Mouse (Mus musculus) hindbrain, embryonic 15.5 days (tissue): ENCODE measurements at regions not wholly inside any gene's neighbourhood (a gene's known extent, or its start where the extent isn't known, plus 50 kb on each side); places are given as distances from the start of the nearest gene placed in this dataset.

Source experiments
- ATAC-seq: fragments of 200-750 bp; cut with Nextera tagmentation; 2 replicates; pipeline ENCODE4 v1.8.0; 2017; ENCODE audit warnings: low read depth, moderate number of reproducible peaks, moderate TSS enrichment; ENCODE audit not compliant: low FRiP score
- H3K27ac ChIP-seq: fragments of 300-500 bp; sonication (generic); replicated peaks from 2 replicates; pipeline ENCODE4 v1.5.1; 2015; ENCODE audit warnings: mild to moderate bottlenecking, inconsistent platforms
- H3K27me3 ChIP-seq: fragments of 300-500 bp; sonication (generic); 2 replicates; pipeline ENCODE4 v1.6.1; 2015; ENCODE audit warnings: control low read depth, inconsistent platforms
- H3K36me3 ChIP-seq: fragments of 300-500 bp; sonication (generic); 2 replicates; pipeline ENCODE4 v1.6.1; 2015; ENCODE audit warnings: control low read depth, inconsistent platforms
- H3K4me1 ChIP-seq: fragments of 300-500 bp; sonication (generic); replicated peaks from 2 replicates; pipeline ENCODE4 v1.6.1; 2015; ENCODE audit warnings: control low read depth, inconsistent platforms
- H3K4me2 ChIP-seq: fragments of 300-500 bp; sonication (generic); 2 replicates; pipeline ENCODE4 v1.6.1; 2015; ENCODE audit warnings: moderate library complexity, mild to moderate bottlenecking, inconsistent platforms
- H3K4me3 ChIP-seq: fragments of 300-500 bp; sonication (generic); 2 replicates; pipeline ENCODE4 v1.5.1; 2015; ENCODE audit warnings: mild to moderate bottlenecking, inconsistent platforms
- H3K9ac ChIP-seq: fragments of 300-500 bp; sonication (generic); 2 replicates; pipeline ENCODE4 v1.6.1; 2015; ENCODE audit warnings: inconsistent platforms
- H3K9me3 ChIP-seq: fragments of 300-500 bp; sonication (generic); 2 replicates; pipeline ENCODE4 v1.6.1; 2016; ENCODE audit warnings: control low read depth, inconsistent platforms
- WGBS: fragments of 180-500 bp; shearing (Covaris S2); methylation state at CpG from one replicate; pipeline ENCODE4 v1.1.7; 2015; 5-methylcytosine and 5-hydroxymethylcytosine counted together

GRCm38 (mm10) chr5:16489803-16490202 is 63.5 kb upstream of the Hgf start:
- no peak for ATAC-seq
- no peaks in the 10 kb centered on the region for H3K36me3 ChIP-seq
- H3K27me3 ChIP-seq = no peaks in the 10 kb centered on the region
- no peaks in the 10 kb centered on the region for H3K4me1 ChIP-seq
- H3K27ac ChIP-seq = no peak overlapping the region
- no peak overlapping the region for H3K4me3 ChIP-seq
- no peaks in the 10 kb centered on the region for H3K9me3 ChIP-seq
- no peak overlapping the region for H3K9ac ChIP-seq
- H3K4me2 ChIP-seq = no peak overlapping the region

- H3K9ac ChIP-seq = no peak overlapping the region
- no peaks in the 10 kb centered on the region for H3K36me3 ChIP-seq
- no peaks in the 10 kb centered on the region for H3K27me3 ChIP-seq
- H3K4me2 ChIP-seq = no peak overlapping the region
- no peak overlapping the region for H3K4me3 ChIP-seq
- WGBS = 89% methylated on average over 7 of the region's 7 CpGs
- ATAC-seq = no peak
- H3K9me3 ChIP-seq = no peaks in the 10 kb centered on the region
- no peaks in the 10 kb centered on the region for H3K4me1 ChIP-seq
- H3K27ac ChIP-seq = no peak overlapping the region
Observed at GRCm38 (mm10) chr5:16499891-16500290, 53.4 kb upstream of the Hgf start.
